Mouse (Mus musculus) G1E (cell line): ENCODE measurements around the gene Tmem211. TPM values are rescaled to one million over a fixed set of nuclear protein-coding genes. Genes with fewer than 3 reads are reported as not detected.
A peak's percentile ranks its signal among the peaks of the same experiment; 100 is the strongest.

Experiments
- ATAC-seq: 2 replicates; pipeline ENCODE4 v1.8.0; 2016; ENCODE audit warnings: mild to moderate bottlenecking; ENCODE audit not compliant: insufficient number of reproducible peaks, poor library complexity, low FRiP score, severe bottlenecking; ENCODE audit errors: extremely low read depth
- DNase-seq: peaks from one replicate; pipeline ENCODE4 v3.0.0; 2012; ENCODE audit warnings: low spot score
- H3K27me3 ChIP-seq: 2 replicates; pipeline ENCODE4 v1.6.1; 2012; ENCODE audit warnings: mild to moderate bottlenecking, low read length, inconsistent platforms; ENCODE audit not compliant: insufficient read depth
- H3K36me3 ChIP-seq: replicated peaks from 2 replicates; pipeline ENCODE3; 2012; ENCODE audit warnings: mild to moderate bottlenecking, inconsistent platforms
- H3K4me1 ChIP-seq: 2 replicates; pipeline ENCODE4 v1.6.1; 2012; ENCODE audit warnings: low read depth, low read length, inconsistent platforms, mixed read lengths; ENCODE audit not compliant: insufficient read depth
- H3K4me3 ChIP-seq: 2 replicates; pipeline ENCODE4 v1.5.1; 2012; ENCODE audit warnings: low read depth, mild to moderate bottlenecking, inconsistent platforms, low read length, moderate library complexity, mixed read lengths
- H3K9me3 ChIP-seq: replicated peaks from 2 replicates; pipeline ENCODE4 v1.6.1; 2012; ENCODE audit warnings: inconsistent platforms
- CTCF ChIP-seq: IDR thresholded peaks from 2 replicates; pipeline ENCODE4 v1.5.1; 2012; ENCODE audit warnings: low read depth, low read length, inconsistent platforms, mixed read lengths
- GATA1 ChIP-seq: IDR thresholded peaks from 2 replicates; pipeline ENCODE4 v1.6.1; 2012; ENCODE audit warnings: borderline replicate concordance, low read length, inconsistent platforms, mixed read lengths
- GATA2 ChIP-seq: IDR thresholded peaks from 2 replicates; pipeline ENCODE4 v1.6.1; 2012; ENCODE audit warnings: low read depth, low read length, inconsistent platforms, borderline replicate concordance
- POLR2AphosphoS5 ChIP-seq: IDR thresholded peaks from 2 replicates; pipeline ENCODE4 v1.6.1; 2012; ENCODE audit warnings: low read depth, low read length, inconsistent platforms; ENCODE audit not compliant: insufficient replicate concordance
- TAL1 ChIP-seq: conservative IDR thresholded peaks from 2 replicates; pipeline ENCODE4 v1.6.1; 2012; ENCODE audit warnings: low read depth, low read length, inconsistent platforms, mixed read lengths
- polyA plus RNA-seq: library from polyadenylated mRNA; stranded (reverse); fragments of >175 nt; gene quantifications from 2 replicates; pipeline ENCODE4 v1.2.3, GENCODE M21; 2012
- total RNA-seq, 2 experiments: library from RNA; stranded (forward) in 1 of 2; stranded (reverse) in 1 of 2; fragments of 200-1000 nt in 1 of 2; fragments of >200 nt in 1 of 2; fragmentation: Nextera tagmentation in 1 of 2; gene quantifications; 2 replicates each; pipeline ENCODE4 v1.2.3; 2014 to 2017

Tmem211 gene
- total and polyA plus RNA-seq, 3 experiments: not detected

- no peak for DNase-seq
- no peak for ATAC-seq
- H3K4me3 ChIP-seq: no peak overlapping the region; the same call in 1 of the 2 replicates
- H3K4me1 ChIP-seq: no peaks in the 10 kb centered on the region
- peaks cover 98% of the 10 kb centered on the region for H3K9me3 ChIP-seq
- TF ChIP-seq POLR2AphosphoS5 (no peak), CTCF (no peak), GATA1 (no peak)
- H3K36me3 ChIP-seq: no peaks in the 10 kb centered on the region
- H3K27me3 ChIP-seq: no peaks in the 10 kb centered on the region; the same call in 1 of the 2 replicates
Observed at GRCm38 (mm10) chr5:113216328-113216960, 10.3 kb upstream of the Tmem211 start.

GRCm38 (mm10) chr5:113217076-113217475 is 9.6 kb upstream of the Tmem211 start:
- no peak for ATAC-seq

GRCm38 (mm10) chr5:113218617-113219235 is 8.0 kb upstream of the Tmem211 start:
- Histone ChIP-seq H3K4me3 (no peak overlapping the region), H3K36me3 (no peaks in the 10 kb centered on the region), H3K4me1 (no peaks in the 10 kb centered on the region), H3K27me3 (no peaks in the 10 kb centered on the region; the same call in 1 of the 2 replicates), H3K9me3 (peaks cover 89% of the 10 kb centered on the region)
- no peak for ATAC-seq
- no peak for DNase-seq
- TF ChIP-seq GATA1 (no peak), GATA2 (no peak), CTCF (no peak), TAL1 (no peak), POLR2AphosphoS5 (no peak)

More at GRCm38 (mm10) chr5:113217076-113217475, 9.6 kb upstream of the Tmem211 start:
- DNase-seq: no peak
- H3K9me3 ChIP-seq: peaks cover 92% of the 10 kb centered on the region
- H3K4me1 ChIP-seq: no peaks in the 10 kb centered on the region
- no peaks in the 10 kb centered on the region for H3K36me3 ChIP-seq
- H3K27me3 ChIP-seq: no peaks in the 10 kb centered on the region; the same call in 1 of the 2 replicates
- TF ChIP-seq POLR2AphosphoS5 (no peak), GATA1 (no peak), TAL1 (no peak), GATA2 (no peak), CTCF (no peak)
- no peak overlapping the region for H3K4me3 ChIP-seq

- ATAC-seq (no peak), DNase-seq (no peak)
- H3K4me1 ChIP-seq: no peaks in the 10 kb centered on the region
- TF ChIP-seq GATA2 (no peak), CTCF (no peak), POLR2AphosphoS5 (no peak), TAL1 (no peak), GATA1 (no peak)
- H3K4me3 ChIP-seq: no peak overlapping the region
- no peaks in the 10 kb centered on the region for H3K36me3 ChIP-seq
- H3K27me3 ChIP-seq: no peaks in the 10 kb centered on the region; the same call in 1 of the 2 replicates
- H3K9me3 ChIP-seq: peaks cover 89% of the 10 kb centered on the region
Observed at GRCm38 (mm10) chr5:113219450-113219849, 7.3 kb upstream of the Tmem211 start.

- TF ChIP-seq POLR2AphosphoS5: no peak
- no peak for TF ChIP-seq GATA2
- no peak for TF ChIP-seq TAL1
- no peak for TF ChIP-seq CTCF
- TF ChIP-seq GATA1: no peak
- DNase-seq: no peak
- peaks cover 89% of the 10 kb centered on the region for H3K9me3 ChIP-seq
- no peaks in the 10 kb centered on the region for H3K4me1 ChIP-seq
- H3K27me3 ChIP-seq: no peaks in the 10 kb centered on the region; the same call in 1 of the 2 replicates
- no peaks in the 10 kb centered on the region for H3K36me3 ChIP-seq
- no peak for ATAC-seq
- no peak overlapping the region for H3K4me3 ChIP-seq
Observed at GRCm38 (mm10) chr5:113219876-113220275, 6.8 kb upstream of the Tmem211 start.

- no peak for TF ChIP-seq TAL1
- TF ChIP-seq GATA1: no peak
- TF ChIP-seq CTCF: no peak
- no peak for TF ChIP-seq POLR2AphosphoS5
- no peak for TF ChIP-seq GATA2
Observed at GRCm38 (mm10) chr5:113220383-113221146, 6.1 kb upstream of the Tmem211 start.

More at GRCm38 (mm10) chr5:113220383-113221146, 6.1 kb upstream of the Tmem211 start:
- no peak for DNase-seq
- ATAC-seq: no peak
- no peaks in the 10 kb centered on the region; the same call in 1 of the 2 replicates for H3K27me3 ChIP-seq
- H3K36me3 ChIP-seq: no peaks in the 10 kb centered on the region
- H3K9me3 ChIP-seq: peaks cover 88% of the 10 kb centered on the region
- peak overlapping the region; percentile 23; the same call in 1 of the 2 replicates for H3K4me3 ChIP-seq
- H3K4me1 ChIP-seq: no peaks in the 10 kb centered on the region
